Mouse (Mus musculus): Measurements from ENCODE around the gene Igfbp2. TPM values are rescaled to one million over a fixed set of nuclear protein-coding genes. Genes with fewer than 3 reads are reported as not detected.

The Igfbp2 gene
- polyA plus RNA-seq, 1 experiment from 2014 or later, result 290 TPM

DNA sequence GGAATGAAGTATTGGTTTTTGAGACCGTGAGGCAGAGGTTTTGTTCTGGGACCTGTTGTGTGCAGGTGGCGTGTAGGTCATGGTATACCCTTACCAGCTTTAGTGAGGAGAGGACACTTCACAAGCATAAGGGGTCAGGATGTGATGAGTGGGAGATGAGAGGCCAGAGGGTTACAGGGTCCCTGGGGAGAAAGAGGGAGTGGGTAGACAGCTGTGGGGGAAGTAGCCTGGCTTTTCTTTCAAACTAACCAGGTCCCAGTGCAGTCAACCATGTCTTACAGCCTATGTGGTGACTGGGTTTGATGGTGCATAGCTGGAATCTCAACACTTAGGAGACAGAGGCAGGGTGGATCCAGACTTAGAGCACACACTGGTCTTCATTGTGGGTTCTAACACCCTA, 6.2 kb downstream of the Igfbp2 start:
- no peak overlapping the region for H3K27ac ChIP-seq (replicated peaks; ENCODE audit: low read depth, low read length)
- DNase-seq (ENCODE audit: low spot score) (no peak), ATAC-seq (ENCODE audit: insufficient number of reproducible peaks, low FRiP score, low TSS enrichment, low read depth) (no peak)
- no peak overlapping the region for H3K9ac ChIP-seq (ENCODE audit: low read length)
- no peaks in the 10 kb centered on the region for H3K27me3 ChIP-seq (ENCODE audit: control insufficient read depth, insufficient read depth, low read length)
- WGBS, result 95% methylated on average over 2 of the region's 2 CpGs
- no peaks in the 10 kb centered on the region for H3K9me3 ChIP-seq (ENCODE audit: control insufficient read depth, low read length)
- peaks cover 13% of the 10 kb centered on the region for H3K4me1 ChIP-seq (ENCODE audit: control insufficient read depth, insufficient read depth, low read length)
- no peak overlapping the region for H3K4me2 ChIP-seq (ENCODE audit: low read depth, severe bottlenecking)
- H3K4me3 ChIP-seq (ENCODE audit: low read depth, low read length), result no peak overlapping the region
- H3K36me3 ChIP-seq (ENCODE audit: control insufficient read depth, insufficient read depth, low read length), result no peaks in the 10 kb centered on the region

DNA sequence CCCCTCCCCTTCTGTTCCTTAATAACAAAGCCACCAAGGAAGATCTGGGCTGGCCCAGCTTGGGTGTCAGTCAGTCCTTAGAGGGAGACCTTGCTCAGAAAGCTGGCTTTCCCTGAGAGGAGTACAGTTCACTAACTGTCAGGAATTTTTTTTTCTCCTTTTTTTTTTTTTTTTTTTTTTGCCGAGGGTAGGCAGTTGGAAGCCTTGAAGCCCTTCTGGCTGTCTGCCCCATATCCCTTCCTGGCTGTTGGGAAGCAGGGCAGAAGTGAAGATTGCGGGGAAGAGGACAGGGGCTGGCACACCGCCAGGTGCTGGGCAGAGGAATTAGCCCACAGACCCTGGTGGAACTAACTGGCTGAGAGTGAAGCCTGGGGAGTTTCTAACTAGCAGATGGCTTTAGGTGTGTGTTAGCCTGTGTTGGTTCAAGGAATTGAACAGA, 8.4 kb downstream of the Igfbp2 start:
- Histone ChIP-seq H3K4me2 (ENCODE audit: low read depth, severe bottlenecking) (no peak overlapping the region), H3K4me3 (ENCODE audit: low read depth, low read length) (no peak overlapping the region), H3K27ac (replicated peaks; ENCODE audit: low read depth, low read length) (no peak overlapping the region), H3K4me1 (ENCODE audit: control insufficient read depth, insufficient read depth, low read length) (peaks cover 5% of the 10 kb centered on the region), H3K27me3 (ENCODE audit: control insufficient read depth, insufficient read depth, low read length) (no peaks in the 10 kb centered on the region), H3K9ac (ENCODE audit: low read length) (no peak overlapping the region), H3K36me3 (ENCODE audit: control insufficient read depth, insufficient read depth, low read length) (peaks cover 3% of the 10 kb centered on the region; the same call in 1 of the 2 replicates), H3K9me3 (ENCODE audit: control insufficient read depth, low read length) (no peaks in the 10 kb centered on the region)
- no peak for DNase-seq (ENCODE audit: low spot score)
- no peak for ATAC-seq (ENCODE audit: insufficient number of reproducible peaks, low FRiP score, low TSS enrichment, low read depth)
- WGBS, result 61% methylated on average over 3 of the region's 3 CpGs

DNA sequence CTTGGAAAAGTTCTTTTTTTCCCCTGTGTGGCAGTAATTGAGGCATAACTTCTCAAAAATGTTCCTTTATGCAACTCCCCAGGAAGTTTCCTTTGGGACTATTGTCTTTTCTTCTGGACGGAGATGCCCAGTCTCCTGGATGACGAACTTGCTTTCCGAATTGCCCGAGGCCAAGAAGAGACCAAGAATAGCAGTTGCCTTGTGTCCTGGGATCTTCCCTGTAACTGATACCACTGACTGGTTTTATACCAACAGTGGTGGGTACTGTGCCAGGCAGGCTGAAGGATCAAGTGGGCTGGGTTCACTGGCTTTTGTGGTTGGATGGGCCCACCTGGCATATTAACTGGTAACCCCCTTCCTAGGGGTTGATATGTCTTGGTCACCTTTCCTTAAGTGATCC, 9.3 kb downstream of the Igfbp2 start:
- DNase-seq (ENCODE audit: low spot score), result no peak
- peaks cover 3% of the 10 kb centered on the region; the same call in 1 of the 2 replicates for H3K36me3 ChIP-seq (ENCODE audit: control insufficient read depth, insufficient read depth, low read length)

DNA sequence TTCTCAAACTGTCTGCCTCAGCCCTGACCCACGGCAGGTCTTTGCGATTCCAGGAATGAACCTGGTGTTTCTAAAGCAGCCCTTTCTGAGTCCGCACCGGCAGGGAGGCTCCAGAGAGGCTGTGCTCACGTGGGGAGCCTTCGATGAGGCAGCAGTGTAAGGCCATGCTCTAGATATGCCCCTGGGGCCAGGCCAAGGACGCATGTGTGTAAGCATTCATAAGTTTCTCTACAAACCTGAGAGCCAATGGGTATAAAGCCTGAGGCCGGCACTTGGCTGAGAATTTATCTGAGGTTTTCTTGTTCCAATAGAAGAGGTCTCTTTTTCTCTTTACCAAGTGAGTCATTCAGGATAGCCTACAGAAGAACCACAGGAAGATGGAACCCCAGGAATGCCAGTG, 15.1 kb downstream of the Igfbp2 start:
- no peak for ATAC-seq (ENCODE audit: insufficient number of reproducible peaks, low FRiP score, low TSS enrichment, low read depth)
- H3K4me3 ChIP-seq (ENCODE audit: low read depth, low read length), result no peak overlapping the region
- H3K4me1 ChIP-seq (ENCODE audit: control insufficient read depth, insufficient read depth, low read length), result no peaks in the 10 kb centered on the region
- H3K9me3 ChIP-seq (ENCODE audit: control insufficient read depth, low read length), result no peaks in the 10 kb centered on the region
- WGBS, result 85% methylated on average over 8 of the region's 8 CpGs
- H3K27me3 ChIP-seq (ENCODE audit: control insufficient read depth, insufficient read depth, low read length), result no peaks in the 10 kb centered on the region
- no peak for DNase-seq (ENCODE audit: low spot score)
- peaks cover 3% of the 10 kb centered on the region; the same call in 1 of the 2 replicates for H3K36me3 ChIP-seq (ENCODE audit: control insufficient read depth, insufficient read depth, low read length)
- no peak overlapping the region for H3K9ac ChIP-seq (ENCODE audit: low read length)
- no peak overlapping the region for H3K4me2 ChIP-seq (ENCODE audit: low read depth, severe bottlenecking)
- H3K27ac ChIP-seq (replicated peaks; ENCODE audit: low read depth, low read length), result no peak overlapping the region

More for the DNA sequence above, 9.3 kb downstream of the Igfbp2 start:
- no peak overlapping the region for H3K9ac ChIP-seq (ENCODE audit: low read length)
- H3K4me1 ChIP-seq (ENCODE audit: control insufficient read depth, insufficient read depth, low read length), result no peaks in the 10 kb centered on the region
- H3K27ac ChIP-seq (replicated peaks; ENCODE audit: low read depth, low read length), result no peak overlapping the region
- no peak overlapping the region for H3K4me2 ChIP-seq (ENCODE audit: low read depth, severe bottlenecking)
- WGBS, result 95% methylated on average over 4 of the region's 4 CpGs
- no peak for ATAC-seq (ENCODE audit: insufficient number of reproducible peaks, low FRiP score, low TSS enrichment, low read depth)
- no peaks in the 10 kb centered on the region for H3K27me3 ChIP-seq (ENCODE audit: control insufficient read depth, insufficient read depth, low read length)
- no peak overlapping the region for H3K4me3 ChIP-seq (ENCODE audit: low read depth, low read length)
- no peaks in the 10 kb centered on the region for H3K9me3 ChIP-seq (ENCODE audit: control insufficient read depth, low read length)

DNA sequence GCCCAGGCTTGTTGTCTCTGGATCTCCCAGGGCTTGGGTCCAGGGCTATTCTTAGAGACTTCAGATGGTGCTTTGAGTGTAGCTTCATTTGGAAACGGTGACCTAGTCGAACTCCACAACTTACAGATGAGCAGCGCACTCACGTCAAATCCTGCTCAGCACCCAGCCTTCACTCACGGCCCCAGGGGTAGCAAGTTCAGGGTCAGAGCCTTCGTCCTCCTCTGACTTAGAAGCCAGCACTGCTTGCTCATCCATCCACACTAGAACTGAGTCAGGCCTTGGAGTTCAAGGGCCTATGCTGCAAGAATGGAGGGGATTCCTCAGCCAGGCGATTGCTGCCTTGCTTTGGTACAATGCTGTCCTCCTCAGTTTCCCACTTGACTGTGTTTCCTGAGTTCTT, 15.5 kb downstream of the Igfbp2 start:
- H3K4me1 ChIP-seq (ENCODE audit: control insufficient read depth, insufficient read depth, low read length), result no peaks in the 10 kb centered on the region
- WGBS, result 89% methylated on average over 7 of the region's 7 CpGs
- DNase-seq (ENCODE audit: low spot score) (no peak), ATAC-seq (ENCODE audit: insufficient number of reproducible peaks, low FRiP score, low TSS enrichment, low read depth) (no peak)
- H3K27me3 ChIP-seq (ENCODE audit: control insufficient read depth, insufficient read depth, low read length), result no peaks in the 10 kb centered on the region
- no peak overlapping the region for H3K4me3 ChIP-seq (ENCODE audit: low read depth, low read length)
- H3K4me2 ChIP-seq (ENCODE audit: low read depth, severe bottlenecking), result no peak overlapping the region
- H3K27ac ChIP-seq (replicated peaks; ENCODE audit: low read depth, low read length), result no peak overlapping the region
- no peaks in the 10 kb centered on the region for H3K9me3 ChIP-seq (ENCODE audit: control insufficient read depth, low read length)
- H3K36me3 ChIP-seq (ENCODE audit: control insufficient read depth, insufficient read depth, low read length), result peaks cover 3% of the 10 kb centered on the region; the same call in 1 of the 2 replicates
- H3K9ac ChIP-seq (ENCODE audit: low read length), result no peak overlapping the region

DNA sequence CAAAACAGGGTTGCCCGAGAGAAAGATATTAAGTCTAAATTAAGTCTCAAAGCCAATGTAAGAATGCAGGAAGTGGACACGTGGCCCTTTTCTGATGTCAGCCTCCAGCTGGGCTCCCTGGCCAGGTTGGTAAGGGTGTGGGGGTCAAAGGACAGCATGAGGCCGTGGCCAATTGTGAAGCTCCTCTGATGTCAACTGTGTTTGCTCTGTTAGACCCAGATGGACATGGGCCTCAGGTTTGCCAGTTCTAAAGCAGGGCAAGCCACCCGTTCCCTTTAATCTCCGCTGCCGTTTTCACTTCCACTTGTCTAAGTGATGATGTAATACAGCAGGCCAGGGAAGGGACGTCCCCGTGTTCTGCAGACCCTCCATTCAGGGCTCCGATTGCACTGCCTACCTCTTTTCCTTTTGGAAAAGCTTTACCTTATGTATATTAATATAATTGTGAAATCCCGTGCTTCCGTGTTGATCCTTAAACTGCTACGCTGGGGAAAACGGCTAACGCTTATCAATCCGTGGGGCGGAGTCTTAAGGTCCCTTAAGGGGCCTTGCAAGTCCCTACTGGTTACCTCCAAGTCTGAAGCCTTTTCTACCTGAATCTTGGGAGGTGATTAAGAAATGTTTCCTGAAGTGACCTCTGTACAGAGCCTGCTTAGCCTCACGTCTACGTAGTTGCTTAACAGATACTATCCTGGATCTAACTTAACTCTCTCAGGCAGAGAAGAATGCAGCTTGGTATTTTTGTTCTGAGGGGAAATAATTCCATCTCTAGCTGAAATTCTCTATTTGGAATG, 18.6 kb downstream of the Igfbp2 start:
- no peak overlapping the region for H3K27ac ChIP-seq (replicated peaks; ENCODE audit: low read depth, low read length)
- H3K9me3 ChIP-seq (ENCODE audit: control insufficient read depth, low read length), result no peaks in the 10 kb centered on the region
- WGBS, result 84% methylated on average over 18 of the region's 18 CpGs
- no peak overlapping the region for H3K4me2 ChIP-seq (ENCODE audit: low read depth, severe bottlenecking)
- DNase-seq (ENCODE audit: low spot score) (no peak), ATAC-seq (ENCODE audit: insufficient number of reproducible peaks, low FRiP score, low TSS enrichment, low read depth) (no peak)
- H3K9ac ChIP-seq (ENCODE audit: low read length), result no peak overlapping the region
- no peak overlapping the region for H3K4me3 ChIP-seq (ENCODE audit: low read depth, low read length)
- H3K4me1 ChIP-seq (ENCODE audit: control insufficient read depth, insufficient read depth, low read length), result no peaks in the 10 kb centered on the region
- H3K27me3 ChIP-seq (ENCODE audit: control insufficient read depth, insufficient read depth, low read length), result no peaks in the 10 kb centered on the region
- no peaks in the 10 kb centered on the region for H3K36me3 ChIP-seq (ENCODE audit: control insufficient read depth, insufficient read depth, low read length)

DNA sequence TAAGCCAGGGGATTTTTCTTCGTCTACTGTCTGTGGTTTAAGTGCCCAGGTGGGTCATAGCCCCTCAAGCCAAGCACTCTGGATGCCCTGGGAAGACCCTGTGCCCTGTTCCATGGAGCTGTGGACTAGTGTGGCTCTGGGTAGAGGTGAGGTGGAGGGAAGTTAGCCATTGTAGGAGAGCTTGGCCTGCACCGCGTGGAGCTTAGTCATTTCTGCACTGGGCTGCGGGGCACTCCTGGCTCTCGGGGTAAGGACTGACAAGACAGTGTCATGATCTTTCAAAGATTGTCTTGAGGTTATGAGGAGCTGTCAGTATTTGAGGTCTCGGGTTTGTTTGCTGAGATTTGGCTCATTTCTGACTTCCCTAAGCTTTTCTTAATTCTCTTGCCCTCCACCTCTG, 20.4 kb downstream of the Igfbp2 start:
- no peak overlapping the region for H3K27ac ChIP-seq (replicated peaks; ENCODE audit: low read depth, low read length)
- H3K9me3 ChIP-seq (ENCODE audit: control insufficient read depth, low read length), result no peaks in the 10 kb centered on the region
- no peaks in the 10 kb centered on the region for H3K4me1 ChIP-seq (ENCODE audit: control insufficient read depth, insufficient read depth, low read length)
- no peaks in the 10 kb centered on the region for H3K36me3 ChIP-seq (ENCODE audit: control insufficient read depth, insufficient read depth, low read length)
- H3K9ac ChIP-seq (ENCODE audit: low read length), result no peak overlapping the region
- H3K4me3 ChIP-seq (ENCODE audit: low read depth, low read length), result no peak overlapping the region
- whole genome bisulfite sequencing, result 93% methylated on average over 6 of the region's 6 CpGs
- H3K27me3 ChIP-seq (ENCODE audit: control insufficient read depth, insufficient read depth, low read length), result no peaks in the 10 kb centered on the region
- ATAC-seq (ENCODE audit: insufficient number of reproducible peaks, low FRiP score, low TSS enrichment, low read depth) (no peak), DNase-seq (ENCODE audit: low spot score) (no peak)
- H3K4me2 ChIP-seq (ENCODE audit: low read depth, severe bottlenecking), result no peak overlapping the region

DNA sequence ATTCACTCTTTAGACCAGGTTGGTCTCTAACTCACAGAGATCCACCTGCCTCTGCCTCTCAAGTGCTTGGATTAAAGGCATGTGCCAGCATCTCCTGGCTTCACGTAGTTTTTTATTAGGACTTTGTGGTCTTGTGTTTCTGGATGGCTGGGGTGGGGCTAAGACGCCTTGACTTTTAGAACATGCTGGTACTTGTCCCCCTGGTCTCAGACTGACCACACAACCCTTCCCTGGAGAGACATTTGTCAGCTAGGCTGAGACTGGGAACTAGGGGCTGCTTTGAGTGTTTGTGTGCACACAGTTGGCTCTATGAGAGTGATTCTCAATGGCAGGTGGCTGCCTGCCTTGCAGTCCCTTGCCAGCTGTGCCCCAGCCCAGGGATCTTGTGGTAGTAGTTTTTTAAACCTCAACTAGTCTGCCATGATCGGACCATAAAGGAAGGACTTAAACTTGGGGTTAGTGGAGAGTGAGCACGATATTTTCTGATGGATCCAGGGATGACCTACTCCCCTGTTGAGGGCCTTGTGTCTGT, 23.6 kb downstream of the Igfbp2 start:
- ATAC-seq (ENCODE audit: insufficient number of reproducible peaks, low FRiP score, low TSS enrichment, low read depth), result no peak
- no peaks in the 10 kb centered on the region for H3K36me3 ChIP-seq (ENCODE audit: control insufficient read depth, insufficient read depth, low read length)
- WGBS, result 88% methylated on average over 4 of the region's 4 CpGs

More for the DNA sequence above, 23.6 kb downstream of the Igfbp2 start:
- H3K9ac ChIP-seq (ENCODE audit: low read length), result no peak overlapping the region
- no peak overlapping the region for H3K27ac ChIP-seq (replicated peaks; ENCODE audit: low read depth, low read length)
- no peak for DNase-seq (ENCODE audit: low spot score)
- no peak overlapping the region for H3K4me2 ChIP-seq (ENCODE audit: low read depth, severe bottlenecking)
- no peaks in the 10 kb centered on the region for H3K4me1 ChIP-seq (ENCODE audit: control insufficient read depth, insufficient read depth, low read length)
- H3K9me3 ChIP-seq (ENCODE audit: control insufficient read depth, low read length), result no peaks in the 10 kb centered on the region
- H3K4me3 ChIP-seq (ENCODE audit: low read depth, low read length), result no peak overlapping the region
- H3K27me3 ChIP-seq (ENCODE audit: control insufficient read depth, insufficient read depth, low read length), result no peaks in the 10 kb centered on the region

Measured in limb, embryonic 11.5 days (tissue).